Mouse (Mus musculus) erythroblast, embryonic 14.5 days (primary cell): ENCODE measurements around the gene Lca5l. TPM values are rescaled to one million over a fixed set of nuclear protein-coding genes. Genes with fewer than 3 reads are reported as not detected.

Experiments used
- H3K27me3 ChIP-seq: 2 replicates; pipeline ENCODE4 v1.6.1; 2012; ENCODE audit warnings: inconsistent platforms; ENCODE audit not compliant: control insufficient read depth
- H3K36me3 ChIP-seq: 2 replicates; pipeline ENCODE4 v1.6.1; 2012; ENCODE audit warnings: mild to moderate bottlenecking, inconsistent platforms; ENCODE audit not compliant: control insufficient read depth
- H3K4me1 ChIP-seq: 2 replicates; pipeline ENCODE4 v1.6.1; 2012; ENCODE audit warnings: inconsistent platforms; ENCODE audit not compliant: control insufficient read depth
- H3K4me3 ChIP-seq: replicated peaks from 2 replicates; pipeline ENCODE3; 2012; ENCODE audit warnings: moderate library complexity, mild to moderate bottlenecking, inconsistent platforms
- H3K9me3 ChIP-seq: 2 replicates; pipeline ENCODE4 v1.6.1; 2012; ENCODE audit warnings: low read length, inconsistent platforms, mixed read lengths; ENCODE audit not compliant: control insufficient read depth
- GATA1 ChIP-seq: IDR thresholded peaks from 2 replicates; pipeline ENCODE4 v1.6.1; 2012; ENCODE audit warnings: low read length, inconsistent platforms, mixed read lengths
- TAL1 ChIP-seq: IDR thresholded peaks from 3 replicates; pipeline ENCODE4 v1.6.1; 2012; ENCODE audit warnings: low read length, inconsistent platforms, mixed read lengths
- polyA plus RNA-seq: library from polyadenylated mRNA; stranded (reverse); fragments of >175 nt; gene quantifications from 2 replicates; pipeline ENCODE4 v1.2.3, GENCODE M21; 2012

Lca5l gene
- polyA plus RNA-seq, 1 experiment, result not detected

GRCm38 (mm10) chr16:96179156-96179555 is 12.9 kb downstream of the Lca5l start:
- Histone ChIP-seq H3K27me3 (no peaks in the 10 kb centered on the region), H3K36me3 (no peaks in the 10 kb centered on the region), H3K4me1 (no peaks in the 10 kb centered on the region), H3K9me3 (peaks cover 5% of the 10 kb centered on the region), H3K4me3 (no peak overlapping the region)
- TF ChIP-seq TAL1, result no peak
- TF ChIP-seq GATA1, result no peak

- Histone ChIP-seq H3K4me1 (no peaks in the 10 kb centered on the region), H3K4me3 (no peak overlapping the region), H3K9me3 (peaks cover 5% of the 10 kb centered on the region), H3K27me3 (no peaks in the 10 kb centered on the region), H3K36me3 (no peaks in the 10 kb centered on the region)
- TF ChIP-seq GATA1 (no peak), TAL1 (no peak)
Observed at GRCm38 (mm10) chr16:96175399-96175798, 16.7 kb downstream of the Lca5l start.

GRCm38 (mm10) chr16:96173648-96174047 is 18.4 kb downstream of the Lca5l start:
- TF ChIP-seq GATA1 (no peak), TAL1 (no peak)

GRCm38 (mm10) chr16:96168837-96169236 is 23.2 kb downstream of the Lca5l start:
- no peak for TF ChIP-seq GATA1
- no peak for TF ChIP-seq TAL1
- Histone ChIP-seq H3K4me1 (no peaks in the 10 kb centered on the region), H3K36me3 (no peaks in the 10 kb centered on the region), H3K9me3 (no peaks in the 10 kb centered on the region), H3K4me3 (no peak overlapping the region), H3K27me3 (no peaks in the 10 kb centered on the region)

More at GRCm38 (mm10) chr16:96173648-96174047, 18.4 kb downstream of the Lca5l start:
- Histone ChIP-seq H3K27me3 (no peaks in the 10 kb centered on the region), H3K4me3 (no peak overlapping the region), H3K36me3 (no peaks in the 10 kb centered on the region), H3K9me3 (peaks cover under 1% of the 10 kb centered on the region), H3K4me1 (no peaks in the 10 kb centered on the region)

GRCm38 (mm10) chr16:96165723-96166264 is 26.3 kb downstream of the Lca5l start:
- Histone ChIP-seq H3K9me3 (no peaks in the 10 kb centered on the region), H3K36me3 (no peaks in the 10 kb centered on the region), H3K4me3 (no peak overlapping the region), H3K27me3 (no peaks in the 10 kb centered on the region), H3K4me1 (no peaks in the 10 kb centered on the region)
- TF ChIP-seq GATA1 (no peak), TAL1 (no peak)

GRCm38 (mm10) chr16:96161336-96161735 is 30.7 kb downstream of the Lca5l start:
- Histone ChIP-seq H3K4me3 (no peak overlapping the region), H3K27me3 (peaks cover 15% of the 10 kb centered on the region), H3K9me3 (no peaks in the 10 kb centered on the region), H3K4me1 (peaks cover 11% of the 10 kb centered on the region), H3K36me3 (peaks cover 4% of the 10 kb centered on the region; the same call in 1 of the 2 replicates)
- no peak for TF ChIP-seq GATA1
- no peak for TF ChIP-seq TAL1

GRCm38 (mm10) chr16:96160927-96161326 is 31.1 kb downstream of the Lca5l start:
- peaks cover 15% of the 10 kb centered on the region for H3K27me3 ChIP-seq
- H3K4me3 ChIP-seq, result no peak overlapping the region
- no peaks in the 10 kb centered on the region for H3K9me3 ChIP-seq
- peaks cover 4% of the 10 kb centered on the region; the same call in 1 of the 2 replicates for H3K36me3 ChIP-seq
- TF ChIP-seq GATA1, result no peak
- no peak for TF ChIP-seq TAL1
- H3K4me1 ChIP-seq, result peaks cover 11% of the 10 kb centered on the region

- Histone ChIP-seq H3K4me1 (peaks cover 11% of the 10 kb centered on the region), H3K27me3 (peaks cover 15% of the 10 kb centered on the region), H3K4me3 (peak overlapping the region; percentile 58), H3K9me3 (no peaks in the 10 kb centered on the region), H3K36me3 (peaks cover 4% of the 10 kb centered on the region; the same call in 1 of the 2 replicates)
- TF ChIP-seq GATA1, result no peak
- no peak for TF ChIP-seq TAL1
Observed at GRCm38 (mm10) chr16:96159794-96160346, 32.2 kb downstream of the Lca5l start.

- H3K36me3 ChIP-seq, result peaks cover 4% of the 10 kb centered on the region; the same call in 1 of the 2 replicates
- peaks cover 15% of the 10 kb centered on the region for H3K27me3 ChIP-seq
- H3K4me1 ChIP-seq, result peaks cover 11% of the 10 kb centered on the region
- no peaks in the 10 kb centered on the region for H3K9me3 ChIP-seq
- no peak for TF ChIP-seq GATA1
- TF ChIP-seq TAL1, result no peak
- H3K4me3 ChIP-seq, result peak overlapping the region; percentile 58
Observed at GRCm38 (mm10) chr16:96159091-96159731, 32.9 kb downstream of the Lca5l start.
